Mouse (Mus musculus) midbrain, embryonic 10.5 days (tissue): Measurements from ENCODE around the gene Chst3. TPM values are rescaled to one million over a fixed set of nuclear protein-coding genes. Genes with fewer than 3 reads are reported as not detected.
A peak's percentile ranks its signal among the peaks of the same experiment; 100 is the strongest.
"Not testable (repeated sequence)": the region's sequence is repeated elsewhere in the genome, so short reads cannot be mapped to it uniquely, and the experiment has no call there.

Source experiments
- DNase-seq: peaks from one replicate; pipeline ENCODE4 v3.0.0-alpha.2; 2017; ENCODE audit warnings: low spot score
- H3K27ac ChIP-seq: fragments of 300-500 bp; sonication (generic); replicated peaks from 2 replicates; pipeline ENCODE4 v1.5.1; 2016; ENCODE audit warnings: mild to moderate bottlenecking
- H3K27me3 ChIP-seq: fragments of 300-500 bp; sonication (generic); 2 replicates; pipeline ENCODE4 v1.6.1; 2016; ENCODE audit warnings: low read depth, mild to moderate bottlenecking; ENCODE audit not compliant: poor library complexity, severe bottlenecking
- H3K36me3 ChIP-seq: fragments of 300-500 bp; sonication (generic); 2 replicates; pipeline ENCODE4 v1.6.1; 2016; ENCODE audit warnings: mild to moderate bottlenecking, moderate library complexity
- H3K4me1 ChIP-seq: fragments of 300-500 bp; sonication (generic); 2 replicates; pipeline ENCODE4 v1.6.1; 2016
- H3K4me3 ChIP-seq: fragments of 300-500 bp; sonication (generic); 2 replicates; pipeline ENCODE4 v1.5.1; 2016; ENCODE audit warnings: mild to moderate bottlenecking, moderate library complexity
- H3K9me3 ChIP-seq: fragments of 300-500 bp; sonication (generic); replicated peaks from 2 replicates; pipeline ENCODE4 v1.6.1; 2016; ENCODE audit warnings: mild to moderate bottlenecking
- WGBS: fragments of 180-500 bp; shearing (Covaris S2); methylation state at CpG from one replicate; pipeline ENCODE4 v1.1.7; 2016; 5-methylcytosine and 5-hydroxymethylcytosine counted together
- polyA plus RNA-seq: library from polyadenylated mRNA; unstranded; fragments of >200 nt; fragmentation: Nextera tagmentation; extraction: Ambion mirVana; gene quantifications from 2 replicates; pipeline ENCODE4 v1.2.1, GENCODE M21; 2016

The Chst3 gene
- polyA plus RNA-seq, 1 experiment from 2014 or later, result 2.0 TPM

DNA sequence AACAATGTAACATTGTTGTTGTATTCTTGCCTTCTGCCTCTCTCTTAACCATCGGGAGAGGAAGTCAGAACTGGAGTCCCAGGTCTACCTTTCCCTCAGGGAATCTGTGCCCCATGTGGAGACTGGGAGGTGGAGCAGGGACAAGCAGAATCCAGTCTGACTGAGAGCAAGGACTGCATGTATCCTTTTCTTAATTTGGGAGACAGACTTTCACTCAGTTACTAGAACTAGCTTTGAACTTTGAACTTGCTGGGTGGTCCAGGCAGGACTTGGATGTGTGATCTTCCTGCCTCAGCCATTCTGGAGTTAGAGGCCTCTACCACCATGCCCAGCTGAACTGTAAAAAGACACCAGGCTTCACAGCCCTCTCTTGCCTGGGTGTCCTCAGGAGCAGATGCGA, 5.5 kb upstream of the Chst3 start:
- WGBS, result 82% methylated on average over 2 of the region's 2 CpGs
- peaks cover 3% of the 10 kb centered on the region for H3K4me1 ChIP-seq
- H3K4me3 ChIP-seq, result no peak overlapping the region
- no peaks in the 10 kb centered on the region for H3K36me3 ChIP-seq
- H3K9me3 ChIP-seq, result no peaks in the 10 kb centered on the region
- no peak overlapping the region for H3K27ac ChIP-seq
- peaks cover 11% of the 10 kb centered on the region for H3K27me3 ChIP-seq
- DNase-seq, result no peak

GRCm38 (mm10) chr10:60221571-60222259, 2.7 kb upstream of the Chst3 start:
- H3K27me3 ChIP-seq, result peaks cover 39% of the 10 kb centered on the region
- 93% methylated on average over 5 of the region's 5 CpGs for WGBS
- not testable (repeated sequence) for H3K27ac ChIP-seq, DNase-seq, H3K4me3 ChIP-seq, H3K9me3 ChIP-seq, H3K36me3 ChIP-seq
- peaks cover 30% of the 10 kb centered on the region for H3K4me1 ChIP-seq

- DNase-seq, result no peak
These were observed 1.5 kb upstream of the Chst3 start for GRCm38 (mm10) chr10:60220607-60221006.

GRCm38 (mm10) chr10:60220042-60220523, 1.0 kb upstream of the Chst3 start:
- WGBS, result 75% methylated on average over 5 of the region's 5 CpGs
- Histone ChIP-seq H3K9me3 (no peaks in the 10 kb centered on the region), H3K27ac (peak overlapping the region; percentile 93; the same call in 1 of the 2 replicates), H3K27me3 (peaks cover 45% of the 10 kb centered on the region), H3K4me3 (peak overlapping the region; percentile 92; the same call in 1 of the 2 replicates), H3K36me3 (no peaks in the 10 kb centered on the region), H3K4me1 (peaks cover 37% of the 10 kb centered on the region)
- no peak for DNase-seq

More at GRCm38 (mm10) chr10:60220607-60221006, 1.5 kb upstream of the Chst3 start:
- Histone ChIP-seq H3K36me3 (no peaks in the 10 kb centered on the region), H3K4me1 (peaks cover 32% of the 10 kb centered on the region), H3K4me3 (no peak overlapping the region), H3K27me3 (peaks cover 45% of the 10 kb centered on the region), H3K27ac (no peak overlapping the region), H3K9me3 (no peaks in the 10 kb centered on the region)
- WGBS, result 89% methylated on average over 4 of the region's 4 CpGs

DNA sequence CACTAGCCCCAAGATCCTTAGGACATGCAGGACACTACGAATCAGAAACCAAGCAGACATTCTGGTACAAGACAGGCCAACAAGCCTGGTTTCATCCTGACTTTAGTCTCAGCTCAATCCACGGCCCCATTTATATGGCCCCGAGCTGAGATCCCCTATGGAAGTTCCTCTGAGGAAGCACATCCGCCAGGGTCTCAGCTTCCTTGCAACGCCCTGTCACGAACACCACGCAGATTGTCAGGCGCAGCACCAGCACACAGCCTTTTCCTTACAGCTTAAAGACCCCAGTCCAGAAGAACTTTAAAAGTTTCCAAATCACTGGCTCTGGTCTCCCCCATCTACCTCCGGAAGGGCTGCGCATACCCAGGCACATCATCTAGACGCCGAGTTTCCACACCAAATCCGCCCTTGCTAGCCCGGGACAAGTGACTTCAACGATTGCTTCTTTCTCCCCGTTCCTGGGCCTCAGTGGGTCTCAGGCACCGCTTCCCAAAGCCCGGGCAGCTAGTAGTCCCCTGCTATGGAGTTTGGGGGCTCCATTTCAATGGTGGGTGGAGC, 948 bp downstream of the Chst3 start:
- Histone ChIP-seq H3K4me3 (peak overlapping the region; percentile 92), H3K9me3 (no peaks in the 10 kb centered on the region), H3K27ac (peak overlapping the region; percentile 93), H3K27me3 (peaks cover 45% of the 10 kb centered on the region), H3K36me3 (no peaks in the 10 kb centered on the region), H3K4me1 (peaks cover 44% of the 10 kb centered on the region)
- DNase-seq, result no peak
- 4% methylated on average over 18 of the region's 18 CpGs for WGBS

DNA sequence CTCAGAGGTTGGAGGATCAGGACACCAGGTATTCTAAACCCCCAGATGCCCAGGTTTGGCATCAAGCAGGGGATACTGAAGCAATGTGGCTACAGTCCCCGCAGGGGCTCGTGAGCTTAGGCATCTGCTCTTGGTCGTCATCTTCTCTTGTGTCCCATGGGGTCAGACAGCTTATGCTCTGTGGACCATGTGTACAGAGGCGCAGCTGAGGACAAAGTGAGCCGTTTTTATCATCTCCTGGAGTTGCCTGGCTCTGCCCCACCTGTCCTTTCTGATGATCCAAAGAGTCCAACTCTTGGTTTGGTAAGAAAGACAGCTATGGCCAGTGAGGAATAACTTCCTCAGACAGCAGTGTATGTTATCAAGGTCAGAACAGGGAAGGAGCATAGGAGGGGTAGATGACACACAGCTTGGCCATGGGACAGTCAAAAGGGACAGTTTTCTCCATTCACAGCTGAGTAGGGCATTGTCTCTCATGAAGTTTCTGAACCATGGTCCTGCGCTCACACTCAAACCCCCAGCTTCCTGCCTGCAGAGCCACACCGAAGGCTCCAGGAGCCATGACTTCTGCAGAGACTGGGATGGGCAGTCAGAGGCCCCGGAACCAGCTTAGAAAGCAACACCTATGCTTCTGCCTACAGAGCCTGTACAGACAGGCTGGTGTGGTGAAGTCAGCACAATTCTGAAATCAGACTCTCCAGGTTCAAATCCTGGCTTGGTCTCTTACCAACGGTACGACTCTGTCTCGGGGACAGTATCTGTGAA, 2.5 kb downstream of the Chst3 start:
- Histone ChIP-seq H3K4me1 (peaks cover 53% of the 10 kb centered on the region), H3K27me3 (peaks cover 45% of the 10 kb centered on the region), H3K9me3 (no peaks in the 10 kb centered on the region), H3K4me3 (no peak overlapping the region), H3K36me3 (no peaks in the 10 kb centered on the region), H3K27ac (no peak overlapping the region)
- no peak for DNase-seq
- 87% methylated on average over 11 of the region's 11 CpGs for WGBS

- Histone ChIP-seq H3K4me1 (peaks cover 55% of the 10 kb centered on the region), H3K27me3 (peaks cover 41% of the 10 kb centered on the region)
- WGBS, result 72% methylated on average over 14 of the region's 14 CpGs
These were observed 3.7 kb downstream of the Chst3 start for GRCm38 (mm10) chr10:60215077-60215960.

DNA sequence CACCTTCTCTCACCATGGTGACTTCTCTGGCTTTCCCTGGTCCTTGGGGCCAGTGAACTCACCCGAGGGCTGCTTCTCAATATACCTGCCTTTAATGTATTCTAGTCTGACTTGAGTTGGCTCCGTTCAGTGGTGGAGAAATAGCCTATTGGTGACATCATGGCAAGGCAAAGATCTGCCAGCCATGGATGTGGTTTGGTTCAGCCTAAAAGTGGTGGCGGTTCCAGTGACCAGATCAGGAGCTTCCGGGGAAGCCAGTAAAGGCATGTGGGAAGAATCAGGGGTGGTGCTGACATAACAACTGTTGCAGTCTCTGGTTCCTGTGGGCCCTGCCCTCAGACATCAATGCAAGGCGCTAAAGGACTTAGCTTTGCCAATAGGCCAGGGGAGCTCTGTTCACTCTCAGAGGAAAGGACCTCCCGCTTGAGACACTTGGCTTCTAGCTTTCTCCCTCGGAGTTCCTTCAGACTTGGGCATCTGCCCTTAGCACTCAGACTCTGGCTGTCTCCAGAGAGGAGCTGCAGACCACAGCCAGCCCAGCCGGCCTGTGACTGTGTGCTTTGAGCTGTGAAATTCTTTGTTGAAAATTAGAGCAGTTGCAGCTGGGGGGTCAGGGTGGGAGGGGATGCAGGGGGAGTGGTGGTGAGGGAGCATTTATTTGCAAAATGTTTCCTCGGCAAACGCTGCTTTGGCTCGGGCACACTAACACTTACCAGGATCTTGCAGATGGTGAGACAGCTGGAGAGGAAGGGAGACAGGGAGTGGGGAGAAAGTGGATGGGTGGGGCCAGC, 6.3 kb downstream of the Chst3 start:
- no peaks in the 10 kb centered on the region for H3K9me3 ChIP-seq
- peaks cover 17% of the 10 kb centered on the region for H3K27me3 ChIP-seq
- H3K36me3 ChIP-seq, result no peaks in the 10 kb centered on the region
- no peak overlapping the region for H3K4me3 ChIP-seq
- 37% methylated on average over 11 of the region's 11 CpGs for WGBS
- DNase-seq, result no peak
- H3K27ac ChIP-seq, result peak overlapping the region; percentile 49
- peaks cover 44% of the 10 kb centered on the region for H3K4me1 ChIP-seq

More at GRCm38 (mm10) chr10:60215077-60215960, 3.7 kb downstream of the Chst3 start:
- H3K4me3 ChIP-seq, result no peak overlapping the region
- H3K36me3 ChIP-seq, result no peaks in the 10 kb centered on the region
- no peaks in the 10 kb centered on the region for H3K9me3 ChIP-seq
- DNase-seq, result no peak
- H3K27ac ChIP-seq, result no peak overlapping the region

DNA sequence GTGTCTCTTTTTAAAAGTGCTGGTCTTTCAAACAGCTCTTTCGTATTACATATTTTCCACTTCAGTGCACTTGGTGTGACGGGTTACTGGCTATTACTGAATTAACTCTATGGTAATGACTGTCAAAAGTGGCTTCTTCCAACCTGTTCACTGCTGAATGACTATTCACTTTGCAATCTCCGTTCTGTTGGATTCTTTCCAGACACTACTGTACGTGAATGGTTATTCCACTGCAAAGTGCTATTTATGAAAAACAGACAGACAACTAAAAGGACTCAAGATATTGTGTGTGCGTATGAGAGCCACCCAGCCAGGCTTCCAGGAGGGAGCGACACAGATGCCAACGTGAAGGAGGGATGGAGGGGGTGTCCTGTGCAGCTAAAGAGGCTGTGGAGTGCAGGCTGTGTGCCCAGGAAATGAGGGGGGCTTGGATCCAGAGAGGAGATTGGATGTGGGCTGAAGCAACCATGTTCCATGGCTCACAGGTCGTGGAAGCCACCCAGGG, 7.5 kb downstream of the Chst3 start:
- no peaks in the 10 kb centered on the region for H3K9me3 ChIP-seq
- H3K4me1 ChIP-seq, result peaks cover 33% of the 10 kb centered on the region
- peaks cover 4% of the 10 kb centered on the region; the same call in 1 of the 2 replicates for H3K27me3 ChIP-seq
- H3K4me3 ChIP-seq, result no peak overlapping the region
- no peak for DNase-seq
- WGBS, result 80% methylated on average over 8 of the region's 8 CpGs
- no peak overlapping the region for H3K27ac ChIP-seq
- no peaks in the 10 kb centered on the region for H3K36me3 ChIP-seq

- no peak overlapping the region for H3K27ac ChIP-seq
- DNase-seq, result no peak
- no peaks in the 10 kb centered on the region for H3K27me3 ChIP-seq
- H3K4me1 ChIP-seq, result peaks cover 39% of the 10 kb centered on the region
- no peak overlapping the region for H3K4me3 ChIP-seq
- no peaks in the 10 kb centered on the region for H3K9me3 ChIP-seq
- WGBS, result 77% methylated on average over 2 of the region's 2 CpGs
- H3K36me3 ChIP-seq, result no peaks in the 10 kb centered on the region
These were observed 8.6 kb downstream of the Chst3 start for GRCm38 (mm10) chr10:60210468-60210867.

DNA sequence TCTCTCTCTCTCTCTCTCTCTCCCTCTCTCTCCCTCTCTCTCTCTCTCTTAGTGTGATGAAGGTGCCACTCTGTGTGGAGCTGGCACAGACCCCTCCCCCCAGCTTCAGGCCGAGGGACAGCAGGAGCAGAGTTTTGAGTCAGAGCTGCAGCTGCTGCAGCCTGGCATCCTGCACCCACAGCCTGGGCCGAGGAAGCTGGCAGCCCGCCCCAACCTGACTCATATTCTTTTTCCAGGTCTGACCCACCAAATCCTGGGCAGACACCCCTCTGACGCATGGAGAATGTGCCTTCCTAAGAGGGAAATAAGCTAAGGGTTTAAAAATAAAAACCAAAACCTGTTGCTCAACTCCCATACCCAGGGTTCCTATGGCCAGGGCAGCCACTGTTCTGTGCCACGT, 9.8 kb downstream of the Chst3 start:
- Histone ChIP-seq H3K27me3 (no peaks in the 10 kb centered on the region), H3K36me3 (no peaks in the 10 kb centered on the region), H3K4me3 (no peak overlapping the region), H3K9me3 (no peaks in the 10 kb centered on the region), H3K27ac (peak overlapping the region; percentile 39; the same call in 1 of the 2 replicates), H3K4me1 (peaks cover 34% of the 10 kb centered on the region)
- DNase-seq, result no peak
- 73% methylated on average over 5 of the region's 5 CpGs for WGBS
